Mouse (Mus musculus) brain, adult 2 months (tissue): Measurements from ENCODE around the gene Dcst1.
A peak's percentile ranks its signal among the peaks of the same experiment; 100 is the strongest.

Source experiments
- DNase-seq: peaks from one replicate; pipeline ENCODE4 v3.0.0; 2011; ENCODE audit warnings: low read depth, low spot score

Dcst1 gene

DNA sequence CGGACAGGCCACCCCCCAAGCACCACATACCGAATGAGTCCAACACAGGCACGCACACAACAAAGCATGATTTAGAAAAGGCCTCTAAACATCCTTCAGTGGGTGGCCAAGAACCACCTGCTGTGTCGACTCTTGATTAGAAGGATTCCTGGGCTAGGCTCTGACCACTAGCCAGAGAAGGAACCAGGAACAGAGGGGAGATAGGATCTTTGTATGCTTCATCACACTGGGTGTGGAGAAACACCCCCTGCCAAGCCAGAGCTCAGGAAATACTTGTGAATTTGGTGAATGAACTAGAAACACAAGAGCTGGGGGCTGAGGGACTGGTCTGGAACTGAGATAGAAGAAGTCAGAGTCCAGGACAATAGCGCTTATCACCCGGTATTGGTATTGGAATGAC, 28.5 kb downstream of the Dcst1 start:
- no peak for DNase-seq

DNA sequence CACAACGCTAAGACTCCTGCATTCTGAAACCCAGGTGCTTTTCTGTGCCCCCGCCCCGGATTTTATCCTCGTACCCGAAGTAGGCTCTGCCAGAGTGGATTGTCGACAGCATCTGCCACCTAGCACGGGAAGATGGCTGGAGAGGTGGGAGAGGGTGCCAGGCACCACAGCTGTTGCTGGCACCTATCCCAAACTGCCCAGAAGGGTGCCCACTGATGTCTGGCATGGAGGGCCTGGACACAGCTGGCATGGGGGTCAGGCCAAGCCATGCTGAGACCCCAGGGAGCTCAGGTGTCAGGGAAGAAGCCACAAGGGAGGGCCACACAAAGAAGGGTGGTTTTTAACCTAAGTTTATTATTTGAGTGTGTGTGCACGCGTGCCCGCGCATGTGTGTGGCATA, 32.0 kb downstream of the Dcst1 start:
- no peak for DNase-seq

GRCm38 (mm10) chr3:89332476-89332875, 32.6 kb downstream of the Dcst1 start:
- DNase-seq, result no peak

DNA sequence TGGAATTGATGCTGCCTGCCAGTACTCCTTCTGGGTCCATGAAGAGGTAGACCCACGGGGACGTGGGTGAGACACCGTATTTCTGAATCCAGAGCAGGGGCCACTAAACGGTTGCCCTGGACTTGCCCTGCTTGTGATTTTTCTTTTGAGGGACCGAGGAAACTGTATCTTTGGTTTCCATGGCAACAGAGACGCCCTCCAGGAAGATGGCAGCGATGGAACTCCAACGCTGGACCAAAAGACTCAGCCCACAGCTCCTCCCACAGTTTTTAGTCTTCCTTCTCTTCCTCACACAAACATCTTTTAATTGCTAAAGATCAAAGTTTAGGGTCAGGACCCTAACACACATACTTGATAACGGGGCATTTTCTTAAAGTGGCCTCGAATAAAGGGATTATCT, 33.0 kb downstream of the Dcst1 start:
- DNase-seq, result peak; percentile 49

- no peak for DNase-seq
Observed at GRCm38 (mm10) chr3:89331561-89331960, 33.5 kb downstream of the Dcst1 start.

DNA sequence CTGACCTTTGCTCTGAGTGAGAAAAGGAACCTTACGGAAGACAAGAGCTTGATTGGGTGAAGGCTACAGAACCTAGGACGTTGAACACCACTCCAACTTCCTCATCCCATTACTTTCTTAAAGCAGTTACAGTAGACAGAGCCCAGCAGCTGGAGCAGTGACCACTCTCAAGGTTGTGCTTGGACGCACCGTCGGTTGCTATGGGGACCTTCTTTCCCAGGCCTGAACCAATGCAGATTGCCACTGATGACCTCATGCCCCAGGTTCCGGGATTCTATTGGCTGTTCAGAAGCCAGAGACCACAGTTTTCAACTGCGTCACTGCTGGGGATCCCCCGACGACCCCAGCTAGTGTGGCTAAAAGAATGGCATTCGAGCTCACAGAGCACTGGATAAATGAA, 34.1 kb downstream of the Dcst1 start:
- DNase-seq, result no peak

DNA sequence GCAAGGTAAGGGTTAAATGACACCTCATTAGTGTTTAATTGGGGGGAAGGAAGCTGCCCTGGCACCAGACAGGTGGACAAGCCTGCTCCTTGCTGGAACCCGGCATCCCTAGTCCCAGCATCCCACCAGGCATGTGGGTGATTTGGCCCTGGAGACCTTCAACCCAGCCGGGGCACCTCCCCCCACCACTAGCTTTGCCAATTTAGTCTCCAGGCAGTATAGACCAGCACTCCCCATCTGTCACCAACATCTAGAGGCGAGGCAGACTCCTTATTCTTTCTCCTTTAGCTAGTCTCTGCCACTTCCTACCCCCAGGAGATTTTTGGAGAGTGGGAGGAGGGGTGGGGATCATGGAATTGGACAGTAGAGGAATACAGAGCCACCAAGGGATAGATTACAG, 34.7 kb downstream of the Dcst1 start:
- DNase-seq, result no peak

- no peak for DNase-seq
Observed at GRCm38 (mm10) chr3:89328623-89329022, 36.4 kb downstream of the Dcst1 start.

GRCm38 (mm10) chr3:89327371-89327870, 37.6 kb downstream of the Dcst1 start:
- no peak for DNase-seq

DNA sequence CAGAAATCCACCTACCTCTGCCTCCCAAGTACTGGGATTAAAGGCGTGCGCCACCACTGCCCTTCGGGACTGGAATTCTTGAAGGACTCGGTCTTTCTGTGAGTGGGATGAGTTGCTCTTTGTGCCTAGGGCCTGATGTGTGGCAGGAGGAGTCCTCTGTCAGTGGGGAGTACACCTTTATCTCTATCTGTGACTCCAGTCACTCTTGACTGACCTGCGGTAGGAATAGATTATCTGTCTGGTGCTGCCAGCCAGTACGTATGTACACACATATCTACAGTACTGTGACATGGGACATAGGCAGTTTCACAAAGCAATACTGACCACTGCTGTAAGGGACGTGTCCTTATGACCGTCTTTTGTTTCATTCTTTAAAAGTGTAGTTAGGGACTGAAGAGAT, 39.2 kb downstream of the Dcst1 start:
- DNase-seq, result no peak

GRCm38 (mm10) chr3:89322514-89323165, 42.4 kb downstream of the Dcst1 start, which contains the start of gene Efna3:
TSS of gene Efna3 (minus strand) at chr3:89322965.
- peak; percentile 90 for DNase-seq

- DNase-seq, result peak; percentile 47
Observed at GRCm38 (mm10) chr3:89322131-89322500, 42.9 kb downstream of the Dcst1 start.

DNA sequence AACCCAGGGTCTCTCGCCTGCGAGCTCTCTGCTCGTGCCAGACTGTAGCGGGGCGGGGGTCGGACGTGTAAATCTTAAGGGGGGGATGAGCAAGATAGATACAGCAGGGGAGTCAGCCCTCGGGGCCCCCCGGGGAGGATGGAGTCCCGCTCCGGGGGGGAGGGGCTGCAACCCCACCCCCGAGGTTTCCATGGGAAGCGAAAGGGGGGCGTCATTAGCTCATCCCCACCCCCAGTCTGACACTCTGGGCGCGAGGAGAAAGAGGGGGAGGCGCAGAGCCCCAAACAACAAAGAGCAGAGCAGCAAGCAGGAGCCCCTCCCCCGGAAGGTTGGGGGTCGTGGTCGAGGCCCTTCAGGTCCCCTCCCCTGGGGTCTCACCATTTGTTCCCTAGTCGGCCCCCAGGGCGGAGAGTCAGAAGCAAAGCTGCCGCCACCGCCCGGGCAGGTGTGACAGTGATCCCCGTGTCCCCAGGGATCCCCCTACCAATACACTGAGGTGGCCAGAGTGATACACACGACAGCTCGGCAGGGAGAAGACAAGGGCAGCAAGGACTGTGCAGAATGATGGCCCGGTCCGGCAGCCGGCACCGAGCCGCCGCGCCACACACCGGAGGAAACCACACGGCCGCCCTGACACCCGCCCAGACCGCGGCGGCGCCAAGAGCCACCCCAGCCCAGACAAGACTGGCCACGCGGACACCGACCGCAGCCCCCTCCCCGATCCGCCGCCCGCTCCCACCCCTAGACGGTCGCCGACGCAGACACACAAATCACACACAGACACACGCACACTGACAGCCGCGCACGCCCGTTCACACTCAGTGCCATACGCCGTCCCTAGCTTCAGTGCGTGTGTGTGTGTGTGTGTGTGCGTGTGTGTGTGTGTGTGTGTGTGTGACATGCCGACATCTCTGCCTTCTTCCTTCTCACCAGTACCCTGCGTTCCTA, 43.6 kb downstream of the Dcst1 start:
- DNase-seq, result peak; percentile 65

DNA sequence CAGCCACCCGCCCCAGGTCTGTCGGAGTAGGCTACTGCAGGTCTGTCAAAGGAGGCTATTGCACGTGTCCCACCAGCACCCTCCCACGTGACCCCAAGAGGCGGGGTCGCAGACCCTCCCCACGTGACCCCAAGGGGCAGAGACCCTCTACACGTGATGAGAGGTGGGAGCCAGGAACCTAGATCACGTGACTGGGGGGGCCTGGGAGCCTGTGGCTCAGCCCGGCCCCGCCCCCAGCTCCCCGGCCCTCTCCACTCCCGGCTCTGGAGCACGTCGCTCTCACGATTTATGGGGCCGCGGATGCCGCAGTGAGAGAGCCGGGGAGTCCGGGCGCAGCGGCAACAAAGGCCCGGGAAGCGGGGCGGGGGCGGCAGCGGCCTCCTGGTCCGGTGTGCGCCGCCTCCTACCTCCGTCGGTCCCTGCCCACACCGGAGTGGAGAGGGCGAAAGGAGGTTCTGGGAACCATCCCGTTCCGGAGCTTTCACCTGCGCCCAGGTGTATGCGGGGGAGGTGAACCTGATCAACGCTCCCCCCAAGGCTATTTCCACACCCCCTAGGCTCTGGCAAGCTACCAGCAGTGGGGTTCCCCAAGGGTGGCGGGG, 44.4 kb downstream of the Dcst1 start:
- DNase-seq, result peak; percentile 62

DNA sequence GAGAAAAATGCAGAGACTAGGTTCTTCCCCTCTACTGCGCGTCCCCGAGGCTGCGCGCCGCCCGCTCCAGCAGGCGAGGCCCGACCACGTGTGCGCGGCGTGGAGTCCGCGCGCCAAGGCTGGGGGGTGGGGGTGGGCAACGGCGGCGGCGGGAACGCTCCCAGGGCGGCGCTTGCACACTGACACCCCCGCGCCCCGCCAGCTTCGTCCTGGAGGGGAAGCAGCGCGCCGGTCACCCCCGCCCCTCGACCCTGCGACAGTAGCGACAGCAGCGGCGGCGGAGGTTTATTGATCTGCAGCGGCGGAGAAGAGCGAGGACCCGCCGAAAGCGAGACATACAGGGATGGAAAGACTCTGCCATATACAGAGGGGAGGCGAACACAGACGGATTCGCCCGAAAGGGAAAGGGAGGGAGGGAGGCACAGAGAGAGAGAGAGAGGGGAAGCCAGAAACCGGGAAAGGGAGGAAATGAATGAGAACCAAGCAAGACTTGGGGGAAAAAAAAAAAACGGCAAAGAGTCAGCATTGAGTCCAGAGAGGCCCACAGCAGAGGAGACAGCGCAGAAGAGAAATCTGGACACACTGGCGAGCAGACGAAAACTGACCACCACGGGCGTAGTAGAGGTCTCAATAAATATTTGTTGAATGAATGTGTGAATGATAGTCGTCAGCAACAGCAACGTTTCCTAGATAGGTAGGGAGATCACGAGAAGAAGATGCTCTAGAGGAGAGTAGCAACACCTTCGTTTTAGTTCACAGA, 45.3 kb downstream of the Dcst1 start:
- DNase-seq, result peak; percentile 80

GRCm38 (mm10) chr3:89318971-89319590, 46.0 kb downstream of the Dcst1 start:
- DNase-seq, result no peak

DNA sequence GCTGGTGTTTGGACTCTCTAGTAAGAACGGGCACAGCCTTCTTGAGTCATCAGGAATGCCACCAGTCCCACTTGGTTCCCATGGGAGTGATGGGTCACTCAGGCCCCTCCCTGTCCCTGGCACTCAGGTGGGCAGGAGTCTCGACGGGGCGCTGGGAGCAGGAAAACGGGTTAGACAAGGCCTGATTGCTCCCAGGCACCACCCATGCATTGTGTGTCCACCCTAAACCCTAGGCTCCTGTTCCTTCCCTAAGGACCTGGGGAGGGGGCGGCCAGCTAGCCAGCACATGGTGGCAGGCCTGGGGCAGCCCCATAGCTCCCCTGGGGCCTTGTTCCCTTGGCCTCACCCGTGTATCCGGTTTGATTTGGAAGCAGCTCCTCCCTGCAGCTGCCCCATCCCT, 46.7 kb downstream of the Dcst1 start:
- DNase-seq, result peak; percentile 48

GRCm38 (mm10) chr3:89317246-89317645, 47.8 kb downstream of the Dcst1 start:
- peak; percentile 61 for DNase-seq

GRCm38 (mm10) chr3:89316833-89317232, 48.2 kb downstream of the Dcst1 start:
- DNase-seq, result peak; percentile 94

DNA sequence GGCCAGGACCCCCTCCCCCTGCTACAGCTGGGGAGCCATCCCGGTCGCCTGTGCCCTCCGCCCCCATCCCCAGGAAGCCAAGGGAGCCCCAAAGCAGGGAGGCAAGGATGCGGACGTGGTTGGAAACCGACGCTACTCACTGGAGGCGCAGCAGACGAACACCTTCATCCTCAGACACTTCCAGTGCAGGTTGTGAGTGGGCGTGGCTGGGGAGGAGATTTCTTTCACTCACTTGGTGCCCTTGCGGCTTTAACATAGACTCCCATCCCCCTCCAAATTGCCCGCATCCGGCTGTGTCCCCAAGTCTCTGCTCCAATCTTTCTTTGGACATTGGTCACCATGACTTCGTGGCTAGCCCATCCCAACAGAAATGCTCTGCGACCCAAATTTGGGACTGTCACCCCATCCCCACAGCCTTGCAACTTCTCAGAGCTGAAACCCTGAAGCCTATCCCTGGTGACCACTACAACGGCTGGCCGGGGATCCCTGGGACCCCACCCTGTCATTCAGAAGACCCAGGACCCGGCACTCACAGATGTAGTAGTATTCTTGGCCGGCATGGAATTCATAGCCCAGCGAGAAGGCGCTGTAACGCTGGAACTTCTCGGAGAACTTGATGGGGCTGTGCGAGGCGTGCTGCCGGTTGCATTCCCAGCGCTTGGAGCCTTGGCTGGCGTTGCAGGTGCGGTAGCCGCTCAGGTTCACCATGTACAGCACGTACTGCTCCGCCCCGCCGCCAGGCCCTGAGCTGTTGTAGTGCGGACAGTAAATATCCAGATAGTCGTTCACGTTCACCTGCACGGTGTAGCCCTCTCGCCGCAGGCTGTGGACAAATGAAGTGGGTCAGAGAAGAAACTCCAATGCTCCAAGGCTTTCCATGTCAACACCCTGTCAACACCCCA, 48.9 kb downstream of the Dcst1 start:
- peak; percentile 33 for DNase-seq
